In the genomic region with DNA sequence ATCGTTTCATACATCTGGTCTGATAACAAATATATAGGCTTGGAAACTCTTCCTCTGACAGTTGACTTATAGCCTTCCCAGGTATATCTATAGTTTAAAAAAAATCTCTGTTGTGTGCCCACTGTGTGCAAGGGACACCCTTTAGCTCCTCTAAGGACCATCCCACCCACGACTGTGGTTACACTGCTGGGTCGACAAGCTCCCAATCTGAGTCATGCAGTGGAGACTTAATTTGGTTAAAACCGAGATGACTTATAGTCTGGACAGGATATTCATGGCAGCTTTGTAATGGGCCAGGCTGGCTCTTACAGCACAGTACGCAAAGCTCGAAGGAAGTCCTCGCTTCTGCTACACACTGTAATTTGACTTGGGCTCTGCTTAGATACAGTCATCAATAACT, we compare ENCODE assay signal across 21 mouse cellular contexts.
A peak's percentile ranks its signal among the peaks of the same experiment; 100 is the strongest.
DNase-seq lines count a peak whose midpoint lies in the region; ATAC-seq and TF ChIP-seq lines count a peak whose summit lies in the region.
"Had no signal": no experiment of that assay in that cellular context is flagged by ENCODE, and none has a peak within 500 bp of the region (broad histone marks: within the 10 kb centered on the region; RNA-seq: fewer than 3 reads in every experiment).

No protein-coding gene starts in this region.

- in situ Hi-C loops in CH12.LX (cut with MboI; ENCODE audit: low pct_ligation_motif_present, low pct_unique_long_range_greater_than_20kb, low sequenced_read_pairs): loop anchor here (10.0 to 25.0 kb wide), 2 partner anchors 50 to 117 kb away; a partner anchor contains a TSS

- H3K27ac ChIP-seq in intestine, embryonic 14.5 days (ENCODE audit: low read depth): no peak overlapping the region
- no peak overlapping the region for H3K27ac ChIP-seq in intestine, postnatal 0 days (ENCODE audit: low read depth, low read length)
- no peak overlapping the region for H3K27ac ChIP-seq in limb, embryonic 11.5 days (replicated peaks; ENCODE audit: low read depth, low read length)
- H3K27ac ChIP-seq in limb, embryonic 10.5 days: no peak overlapping the region
- no peak overlapping the region for H3K27ac ChIP-seq in CH12.LX (ENCODE audit: insufficient read depth, low read depth)

- no peaks in the 10 kb centered on the region for H3K79me2 ChIP-seq in CH12.LX (replicated peaks; ENCODE audit: control insufficient read depth, extremely low read depth, insufficient read depth, poor library complexity, severe bottlenecking)

- no peaks in the 10 kb centered on the region for H3K4me1 ChIP-seq in intestine, embryonic 14.5 days (replicated peaks; ENCODE audit: control insufficient read depth, insufficient read depth, low read length)
- H3K4me1 ChIP-seq in intestine, postnatal 0 days (replicated peaks; ENCODE audit: control insufficient read depth, insufficient read depth, low read length): no peaks in the 10 kb centered on the region
- H3K4me1 ChIP-seq in limb, embryonic 11.5 days (ENCODE audit: control insufficient read depth, insufficient read depth, low read length): no peaks in the 10 kb centered on the region
- H3K4me1 ChIP-seq in limb, embryonic 10.5 days: peaks cover 4% of the 10 kb centered on the region; the same call in 1 of the 2 replicates
- peaks cover 0 to 19% of the 10 kb centered on the region in 2 experiments; a peak in 3 of 4 replicates for H3K4me1 ChIP-seq in CH12.LX (ENCODE audit: control insufficient read depth in 1 of 2, insufficient read depth in 2 of 2)

- H3K9ac ChIP-seq in intestine, embryonic 14.5 days (ENCODE audit: low read length): no peak overlapping the region
- no peak overlapping the region for H3K9ac ChIP-seq in intestine, postnatal 0 days (ENCODE audit: low read depth, low read length)
- no peak overlapping the region for H3K9ac ChIP-seq in limb, embryonic 11.5 days (ENCODE audit: low read length)
- H3K9ac ChIP-seq in CH12.LX (ENCODE audit: insufficient read depth, low read depth): no peak overlapping the region

- 74% methylated on average over 7 of the region's 7 CpGs for WGBS in intestine, embryonic 14.5 days
- WGBS in intestine, postnatal 0 days: 78% methylated on average over 7 of the region's 7 CpGs
- 87% methylated on average over 7 of the region's 7 CpGs for WGBS in limb, embryonic 11.5 days
- 89% methylated on average over 7 of the region's 7 CpGs for WGBS in limb, embryonic 10.5 days

- no peak overlapping the region for H3K4me2 ChIP-seq in intestine, embryonic 14.5 days (ENCODE audit: low read length)
- H3K4me2 ChIP-seq in intestine, postnatal 0 days (replicated peaks; ENCODE audit: low read depth): no peak overlapping the region
- H3K4me2 ChIP-seq in limb, embryonic 11.5 days (ENCODE audit: low read depth, severe bottlenecking): no peak overlapping the region
- no peak overlapping the region for H3K4me2 ChIP-seq in CH12.LX (ENCODE audit: insufficient read depth, low read depth, poor library complexity, severe bottlenecking)

- H3K36me3 ChIP-seq in intestine, embryonic 14.5 days (ENCODE audit: control insufficient read depth, insufficient read depth, low read length): no peaks in the 10 kb centered on the region
- H3K36me3 ChIP-seq in intestine, postnatal 0 days (ENCODE audit: control insufficient read depth, insufficient read depth): no peaks in the 10 kb centered on the region
- no peaks in the 10 kb centered on the region for H3K36me3 ChIP-seq in limb, embryonic 11.5 days (ENCODE audit: control insufficient read depth, insufficient read depth, low read length)
- no peaks in the 10 kb centered on the region for H3K36me3 ChIP-seq in limb, embryonic 10.5 days
- no peaks in the 10 kb centered on the region for H3K36me3 ChIP-seq in CH12.LX (replicated peaks in 1 of 2; ENCODE audit: control insufficient read depth in 1 of 2, insufficient read depth in 1 of 2, low read length in 1 of 2)
- H3K36me3 ChIP-seq: G1E had no signal

- TF ChIP-seq CTCF in intestine, postnatal 0 days (IDR thresholded peaks at IDR 0.05; ENCODE audit: low read depth): no peak
- TF ChIP-seq CTCF in CH12.LX (conservative IDR thresholded peaks at IDR 0.05 in 1 of 2, IDR thresholded peaks at IDR 0.05 in 1 of 2; ENCODE audit: low read depth in 2 of 2, low read length in 2 of 2): no peak

- TF ChIP-seq EP300 in CH12.LX (IDR thresholded peaks at IDR 0.05; ENCODE audit: low read length): peak; percentile 66

- H3K9me3 ChIP-seq in intestine, embryonic 14.5 days (ENCODE audit: control insufficient read depth, low read length): no peaks in the 10 kb centered on the region
- no peaks in the 10 kb centered on the region for H3K9me3 ChIP-seq in intestine, postnatal 0 days (ENCODE audit: control insufficient read depth)
- H3K9me3 ChIP-seq in limb, embryonic 11.5 days (ENCODE audit: control insufficient read depth, low read length): no peaks in the 10 kb centered on the region
- H3K9me3 ChIP-seq in limb, embryonic 10.5 days (replicated peaks): no peaks in the 10 kb centered on the region
- peaks cover 3% of the 10 kb centered on the region for H3K9me3 ChIP-seq in CH12.LX (replicated peaks; ENCODE audit: low read length)

- no peak for ATAC-seq in intestine, embryonic 14.5 days (replicated peaks; ENCODE audit: low FRiP score, low TSS enrichment, low read depth)
- ATAC-seq in intestine, postnatal 0 days: no peak
- no peak for ATAC-seq in limb, embryonic 11.5 days (ENCODE audit: insufficient number of reproducible peaks, low FRiP score, low TSS enrichment, low read depth)
- ATAC-seq: activated CD4-positive, CD25-positive, alpha-beta regulatory T cell, adult 4 months; CD4-positive, CD25-positive, alpha-beta regulatory T cell, adult 4 months; Patski had no signal

- H3K27me3 ChIP-seq in intestine, embryonic 14.5 days (replicated peaks; ENCODE audit: control insufficient read depth, insufficient read depth, low read length): no peaks in the 10 kb centered on the region
- no peaks in the 10 kb centered on the region for H3K27me3 ChIP-seq in intestine, postnatal 0 days (replicated peaks; ENCODE audit: control insufficient read depth, insufficient read depth, low read length)
- no peaks in the 10 kb centered on the region for H3K27me3 ChIP-seq in limb, embryonic 11.5 days (ENCODE audit: control insufficient read depth, insufficient read depth, low read length)
- peaks cover 16% of the 10 kb centered on the region; the same call in 1 of the 2 replicates for H3K27me3 ChIP-seq in limb, embryonic 10.5 days (ENCODE audit: low read depth, poor library complexity, severe bottlenecking)
- H3K27me3 ChIP-seq in CH12.LX (replicated peaks): no peaks in the 10 kb centered on the region
- H3K27me3 ChIP-seq: Patski had no signal

- dilution Hi-C loops in CH12.LX (cut with MboI; ENCODE audit: extremely low pct_ligation_motif_present, extremely low pct_unique_long_range_greater_than_20kb, low sequenced_read_pairs): no loop called here

- no peak for TF ChIP-seq POLR2A in CH12.LX (IDR thresholded peaks at IDR 0.05; ENCODE audit: low read depth, low read length)

- DNase-seq in intestine, embryonic 14.5 days (ENCODE audit: low spot score): peak; percentile 18
- peak; percentile 9 for DNase-seq in limb, embryonic 11.5 days (ENCODE audit: low spot score)
- DNase-seq in limb, embryonic 10.5 days (ENCODE audit: low spot score): no peak
- DNase-seq in CH12.LX (ENCODE audit: extremely low read depth): peak; percentile 64
- no peak for DNase-seq in urinary bladder, postnatal 36 days (ENCODE audit: low spot score in 2 of 2)
- DNase-seq: adrenal gland, adult 2 months; adrenal gland, adult 8-10 months; adrenal gland, postnatal 10 days; adrenal gland, postnatal 14 days; adrenal gland, postnatal 25 days; adrenal gland, postnatal 36 days; B cell, adult 2 months; cerebellum, adult 11 months; cerebellum, adult 11-12 months; cerebellum, adult 18-20 months; cerebellum, adult 2 months had no signal

- no peak for TF ChIP-seq RAD21 in CH12.LX (IDR thresholded peaks at IDR 0.05; ENCODE audit: low read depth, low read length)

- no peak overlapping the region for H3K4me3 ChIP-seq in intestine, embryonic 14.5 days (ENCODE audit: low read depth, low read length)
- H3K4me3 ChIP-seq in intestine, postnatal 0 days (ENCODE audit: low read depth, low read length): no peak overlapping the region
- no peak overlapping the region for H3K4me3 ChIP-seq in limb, embryonic 11.5 days (ENCODE audit: low read depth, low read length)
- H3K4me3 ChIP-seq in limb, embryonic 10.5 days: no peak overlapping the region
- no peak overlapping the region for H3K4me3 ChIP-seq in CH12.LX (replicated peaks in 1 of 3; ENCODE audit: low read depth in 2 of 3, low read length in 2 of 3, poor library complexity in 1 of 3)

TF ChIP-seq in CH12.LX, 34 proteins besides CTCF, POLR2A, EP300 and RAD21 (continues in another document):
- TF ChIP-seq GABPA (IDR thresholded peaks at IDR 0.05; ENCODE audit: insufficient replicate concordance, low read depth, low read length): no peak
- no peak for TF ChIP-seq MXI1 (IDR thresholded peaks at IDR 0.05; ENCODE audit: low read depth, low read length)
- peak; percentile 74 for TF ChIP-seq IRF4 (IDR thresholded peaks at IDR 0.05; ENCODE audit: low read depth, low read length)
- TF ChIP-seq E2F4 (IDR thresholded peaks at IDR 0.05; ENCODE audit: insufficient replicate concordance, low read depth, low read length): no peak
- no peak for TF ChIP-seq ELF1 (IDR thresholded peaks at IDR 0.05; ENCODE audit: low read depth, low read length)
- TF ChIP-seq RCOR1 (conservative IDR thresholded peaks at IDR 0.05; ENCODE audit: low read depth, low read length): no peak
- TF ChIP-seq USF2 (conservative IDR thresholded peaks at IDR 0.05; ENCODE audit: low read depth, low read length): no peak
- no peak for TF ChIP-seq SIN3A (IDR thresholded peaks at IDR 0.05; ENCODE audit: low read length)
- TF ChIP-seq NELFE (IDR thresholded peaks at IDR 0.05; ENCODE audit: low read depth, low read length): no peak
- no peak for TF ChIP-seq UBTF (IDR thresholded peaks at IDR 0.05; ENCODE audit: low read depth, low read length)
- no peak for TF ChIP-seq SMC3 (IDR thresholded peaks at IDR 0.05; ENCODE audit: low read depth, low read length)
- no peak for TF ChIP-seq ZNF384 (IDR thresholded peaks at IDR 0.05; ENCODE audit: low read depth, low read length)
- TF ChIP-seq POLR2AphosphoS2 (IDR thresholded peaks at IDR 0.05; ENCODE audit: low read depth, low read length): no peak
- peak; percentile 71; the same call in 1 of the 2 replicates for TF ChIP-seq MAFK (IDR thresholded peaks at IDR 0.05; ENCODE audit: insufficient replicate concordance, low read length)
- no peak for TF ChIP-seq MYC (IDR thresholded peaks at IDR 0.05; ENCODE audit: low read depth, low read length)
- TF ChIP-seq TCF12 (IDR thresholded peaks at IDR 0.05; ENCODE audit: low read depth, low read length): no peak
- TF ChIP-seq MAX (IDR thresholded peaks at IDR 0.05; ENCODE audit: low read length): no peak
- no peak for TF ChIP-seq USF1 (IDR thresholded peaks at IDR 0.05; ENCODE audit: low read depth, low read length)
- TF ChIP-seq ZC3H11A (IDR thresholded peaks at IDR 0.05; ENCODE audit: low read depth, low read length): no peak
- TF ChIP-seq ZKSCAN1 (IDR thresholded peaks at IDR 0.05; ENCODE audit: borderline replicate concordance, low read depth, low read length): peak; percentile 60; the same call in 1 of the 2 replicates
- TF ChIP-seq TBP (conservative IDR thresholded peaks at IDR 0.05; ENCODE audit: low read depth, low read length): no peak

Comparison
In these comparisons a context has a peak if more than half of its experiments do, and no peak if none do; other contexts are left out.
1. DNase-seq: peak in intestine, embryonic 14.5 days (single experiment), limb, embryonic 11.5 days (single experiment) and CH12.LX (single experiment); none in limb, embryonic 10.5 days (single experiment) and urinary bladder, postnatal 36 days (0 of 2).